ENCODE assay signal across 17 mouse cellular contexts in genomic region chr5:76659958-76660635, GRCm38 (mm10). TPM values are rescaled to one million over a fixed set of nuclear protein-coding genes. Genes with fewer than 3 reads are reported as not detected.
DNase-seq lines count a peak whose midpoint lies in the region; ATAC-seq and TF ChIP-seq lines count a peak whose summit lies in the region.
"Had no signal": no experiment of that assay in that cellular context is flagged by ENCODE, and none has a peak within 500 bp of the region (broad histone marks: within the 10 kb centered on the region; RNA-seq: fewer than 3 reads in every experiment).

No protein-coding gene starts in this region.

- no peaks in the 10 kb centered on the region for H3K4me1 ChIP-seq in cerebellum, adult 2 months (ENCODE audit: control insufficient read depth, insufficient read depth, low read length)
- peaks cover 30% of the 10 kb centered on the region for H3K4me1 ChIP-seq in midbrain, embryonic 12.5 days
- peaks cover 34% of the 10 kb centered on the region for H3K4me1 ChIP-seq in midbrain, embryonic 10.5 days
- peaks cover 23% of the 10 kb centered on the region for H3K4me1 ChIP-seq in liver, embryonic 16.5 days (ENCODE audit: control insufficient read depth, low read depth, low read length)
- H3K4me1 ChIP-seq: intestine, embryonic 15.5 days had no signal

- no peak for TF ChIP-seq CTCF in cerebellum, adult 2 months (IDR thresholded peaks at IDR 0.05; ENCODE audit: borderline replicate concordance, insufficient read depth, low read depth, low read length)
- TF ChIP-seq CTCF in layer of hippocampus, adult 2 months (conservative IDR thresholded peaks at IDR 0.05) = no peak

- TF ChIP-seq POLR2A in cerebellum, adult 2 months (IDR thresholded peaks at IDR 0.05; ENCODE audit: borderline replicate concordance, insufficient read depth, low read length) = no peak

- intact Hi-C loops in left cerebral cortex, postnatal 4 days (cut with DNase I) = loop anchor here (5.0 kb wide), 1 partner anchor 187 kb away; no protein-coding TSS in a partner anchor

- 34% methylated on average over 8 of the region's 8 CpGs for WGBS in cerebellum, adult 2 months
- 90% methylated on average over 8 of the region's 8 CpGs for WGBS in midbrain, embryonic 12.5 days
- WGBS in midbrain, embryonic 10.5 days = 89% methylated on average over 8 of the region's 8 CpGs
- 85% methylated on average over 8 of the region's 8 CpGs for WGBS in liver, embryonic 16.5 days (ENCODE audit: insufficient replicate concordance)

- peak overlapping the region; percentile 76 for H3K4me2 ChIP-seq in midbrain, embryonic 12.5 days (replicated peaks)
- H3K4me2 ChIP-seq in liver, embryonic 16.5 days (ENCODE audit: low read depth, low read length) = peak overlapping the region; percentile 50; the same call in 1 of the 2 replicates
- H3K4me2 ChIP-seq: embryonic facial prominence, embryonic 13.5 days; intestine, embryonic 15.5 days had no signal

- no peaks in the 10 kb centered on the region for H3K9me3 ChIP-seq in midbrain, embryonic 12.5 days
- H3K9me3 ChIP-seq in midbrain, embryonic 10.5 days (replicated peaks) = no peaks in the 10 kb centered on the region
- H3K9me3 ChIP-seq in liver, embryonic 16.5 days (replicated peaks; ENCODE audit: control insufficient read depth, low read length) = no peaks in the 10 kb centered on the region
- H3K9me3 ChIP-seq: embryonic facial prominence, embryonic 13.5 days; intestine, embryonic 15.5 days had no signal

- H3K36me3 ChIP-seq in midbrain, embryonic 12.5 days = no peaks in the 10 kb centered on the region
- peaks cover 9% of the 10 kb centered on the region for H3K36me3 ChIP-seq in midbrain, embryonic 10.5 days
- H3K36me3 ChIP-seq in liver, embryonic 16.5 days (ENCODE audit: control insufficient read depth, insufficient read depth) = no peaks in the 10 kb centered on the region
- H3K36me3 ChIP-seq: embryonic facial prominence, embryonic 13.5 days; intestine, embryonic 15.5 days had no signal

- ATAC-seq in midbrain, embryonic 12.5 days (ENCODE audit: low FRiP score, low read depth) = no peak
- no peak for ATAC-seq in liver, embryonic 16.5 days (ENCODE audit: low read depth)
- ATAC-seq: intestine, embryonic 15.5 days; lung, postnatal 0 days; Patski had no signal

- no peak overlapping the region for H3K9ac ChIP-seq in midbrain, embryonic 12.5 days (replicated peaks)
- no peak overlapping the region for H3K9ac ChIP-seq in liver, embryonic 16.5 days (ENCODE audit: low read depth, low read length)
- H3K9ac ChIP-seq: embryonic facial prominence, embryonic 13.5 days; intestine, embryonic 15.5 days had no signal

- H3K27me3 ChIP-seq in cerebellum, adult 2 months (ENCODE audit: control insufficient read depth, insufficient read depth, low read length) = no peaks in the 10 kb centered on the region; the same call in 1 of the 2 replicates
- H3K27me3 ChIP-seq in midbrain, embryonic 12.5 days = 0 out of 2 replicates have a peak, but pooled peaks cover 4% of the 10 kb centered on the region
- H3K27me3 ChIP-seq in midbrain, embryonic 10.5 days (ENCODE audit: low read depth, poor library complexity, severe bottlenecking) = peaks cover 13% of the 10 kb centered on the region
- no peaks in the 10 kb centered on the region for H3K27me3 ChIP-seq in liver, embryonic 16.5 days (ENCODE audit: control insufficient read depth, insufficient read depth, low read depth, low read length)
- H3K27me3 ChIP-seq: embryonic facial prominence, embryonic 13.5 days; intestine, embryonic 15.5 days had no signal

- H3K4me3 ChIP-seq in cerebellum, adult 2 months (replicated peaks; ENCODE audit: insufficient read depth, low read depth, low read length) = no peak overlapping the region
- H3K4me3 ChIP-seq in midbrain, embryonic 12.5 days = no peak overlapping the region
- H3K4me3 ChIP-seq in midbrain, embryonic 10.5 days = no peak overlapping the region
- no peak overlapping the region for H3K4me3 ChIP-seq in liver, embryonic 16.5 days (ENCODE audit: low read depth, low read length)
- no peak overlapping the region for H3K4me3 ChIP-seq in layer of hippocampus, adult 2 months
- H3K4me3 ChIP-seq: embryonic facial prominence, embryonic 13.5 days; heart, adult 2 months; intestine, embryonic 15.5 days had no signal

- no peak overlapping the region for H3K27ac ChIP-seq in cerebellum, adult 2 months (ENCODE audit: insufficient read depth, low read length)
- H3K27ac ChIP-seq in midbrain, embryonic 12.5 days (replicated peaks) = no peak overlapping the region
- no peak overlapping the region for H3K27ac ChIP-seq in midbrain, embryonic 10.5 days (replicated peaks)
- 0 out of 2 replicates have a peak overlapping the region, but pooled peaks have one; percentile 25 for H3K27ac ChIP-seq in liver, embryonic 16.5 days (ENCODE audit: low read length)
- H3K27ac ChIP-seq in layer of hippocampus, adult 2 months = no peak overlapping the region
- H3K27ac ChIP-seq: embryonic facial prominence, embryonic 13.5 days; heart, adult 2 months; intestine, embryonic 15.5 days had no signal

- peak; percentile 41 to 52 for DNase-seq in cerebellum, postnatal 10 days
- DNase-seq in cerebellum, adult 2 months = no peak
- no peak for DNase-seq in midbrain, embryonic 10.5 days (ENCODE audit: low spot score)
- no peak for DNase-seq in thymus, postnatal 14 days
- no peak for DNase-seq in left cerebral cortex, postnatal 4 days
- no peak for DNase-seq in layer of hippocampus, adult 2 months (ENCODE audit: low spot score in 2 of 2)
- DNase-seq: cerebellum, adult 11 months; heart, adult 2 months; heart, postnatal 10 days; kidney, postnatal 10 days; thymus, adult 18-20 months had no signal

RNA-seq across cellular contexts. Expression of gene C530008M17Rik, which starts 3.8 kb away (rescaled TPM):
- 27.6 and 29.1 TPM in 2 replicates for polyA plus RNA-seq in cerebellum, adult 2 months (2012; rRNA removed)
- 74.1 and 79.0 TPM in 2 replicates for polyA plus RNA-seq in midbrain, embryonic 12.5 days (2016; fragmentation: Nextera tagmentation; extraction: Ambion mirVana)
- polyA plus RNA-seq in midbrain, embryonic 10.5 days (2016; fragmentation: Nextera tagmentation; extraction: Ambion mirVana) = 31.5 and 36.0 TPM in 2 replicates
- 5.7 and 6.0 TPM in 2 replicates for polyA plus RNA-seq in liver, embryonic 16.5 days (2015; fragmentation: Nextera tagmentation; extraction: Ambion mirVana)
- total RNA-seq in left cerebral cortex, postnatal 4 days (2021) = 100 to 1,000 TPM; 282 to 293 TPM
- 10 to 100 TPM; 89.9 to 92.4 TPM for total RNA-seq in layer of hippocampus, adult 2 months (2021)

Comparison
In these comparisons a context has a peak if more than half of its experiments do, and no peak if none do; other contexts are left out.
1. DNase-seq: peak in cerebellum, postnatal 10 days (2 of 2); none in cerebellum, adult 2 months (0 of 2), midbrain, embryonic 10.5 days (single experiment), thymus, postnatal 14 days (single experiment), left cerebral cortex, postnatal 4 days (single experiment) and layer of hippocampus, adult 2 months (0 of 2).